Mouse (Mus musculus): ENCODE data around the gene Lsamp. TPM values are rescaled to one million over a fixed set of nuclear protein-coding genes. Genes with fewer than 3 reads are reported as not detected.

The Lsamp gene
- polyA plus RNA-seq, 1 experiment = not detected

- TF ChIP-seq FLI1 (IDR thresholded peaks at IDR 0.05; ENCODE audit: low read length) (no peak), GATA1 (IDR thresholded peaks at IDR 0.05; ENCODE audit: borderline replicate concordance, low read length) (no peak)
- no peaks in the 10 kb centered on the region for H3K4me1 ChIP-seq
- no peaks in the 10 kb centered on the region for H3K27me3 ChIP-seq (replicated peaks)
- no peak overlapping the region for H3K4me3 ChIP-seq (replicated peaks)
- no peaks in the 10 kb centered on the region for H3K36me3 ChIP-seq (replicated peaks; ENCODE audit: low read length)
- H3K9me3 ChIP-seq = no peaks in the 10 kb centered on the region
Observed at GRCm38 (mm10) chr16:41235829-41236228, 1251.7 kb downstream of the Lsamp start.

- Histone ChIP-seq H3K9me3 (no peaks in the 10 kb centered on the region), H3K27me3 (replicated peaks) (no peaks in the 10 kb centered on the region), H3K36me3 (replicated peaks; ENCODE audit: low read length) (no peaks in the 10 kb centered on the region), H3K4me1 (no peaks in the 10 kb centered on the region), H3K4me3 (replicated peaks) (no peak overlapping the region)
- TF ChIP-seq FLI1 (IDR thresholded peaks at IDR 0.05; ENCODE audit: low read length) (no peak), GATA1 (IDR thresholded peaks at IDR 0.05; ENCODE audit: borderline replicate concordance, low read length) (no peak)
Observed at GRCm38 (mm10) chr16:41242841-41243240, 1258.7 kb downstream of the Lsamp start.

GRCm38 (mm10) chr16:41244711-41245110, 1260.5 kb downstream of the Lsamp start:
- Histone ChIP-seq H3K36me3 (replicated peaks; ENCODE audit: low read length) (no peaks in the 10 kb centered on the region), H3K27me3 (replicated peaks) (no peaks in the 10 kb centered on the region), H3K4me3 (replicated peaks) (no peak overlapping the region), H3K9me3 (no peaks in the 10 kb centered on the region), H3K4me1 (no peaks in the 10 kb centered on the region)
- TF ChIP-seq FLI1 (IDR thresholded peaks at IDR 0.05; ENCODE audit: low read length) (no peak), GATA1 (IDR thresholded peaks at IDR 0.05; ENCODE audit: borderline replicate concordance, low read length) (no peak)

- H3K36me3 ChIP-seq (replicated peaks; ENCODE audit: low read length) = no peaks in the 10 kb centered on the region
- TF ChIP-seq FLI1 (IDR thresholded peaks at IDR 0.05; ENCODE audit: low read length) = no peak
- no peak for TF ChIP-seq GATA1 (IDR thresholded peaks at IDR 0.05; ENCODE audit: borderline replicate concordance, low read length)
- H3K4me1 ChIP-seq = no peaks in the 10 kb centered on the region
- no peaks in the 10 kb centered on the region for H3K27me3 ChIP-seq (replicated peaks)
- no peaks in the 10 kb centered on the region for H3K9me3 ChIP-seq
- H3K4me3 ChIP-seq (replicated peaks) = no peak overlapping the region
Observed at GRCm38 (mm10) chr16:41258145-41259035, 1274.2 kb downstream of the Lsamp start.

GRCm38 (mm10) chr16:41275999-41276671, 1292.0 kb downstream of the Lsamp start:
- Histone ChIP-seq H3K4me1 (no peaks in the 10 kb centered on the region), H3K4me3 (replicated peaks) (no peak overlapping the region), H3K27me3 (replicated peaks) (no peaks in the 10 kb centered on the region), H3K9me3 (no peaks in the 10 kb centered on the region), H3K36me3 (replicated peaks; ENCODE audit: low read length) (no peaks in the 10 kb centered on the region)
- TF ChIP-seq FLI1 (IDR thresholded peaks at IDR 0.05; ENCODE audit: low read length) (no peak), GATA1 (IDR thresholded peaks at IDR 0.05; ENCODE audit: borderline replicate concordance, low read length) (no peak)

GRCm38 (mm10) chr16:41317992-41318391, 1333.8 kb downstream of the Lsamp start:
- TF ChIP-seq FLI1 (IDR thresholded peaks at IDR 0.05; ENCODE audit: low read length) = no peak
- no peak for TF ChIP-seq GATA1 (IDR thresholded peaks at IDR 0.05; ENCODE audit: borderline replicate concordance, low read length)
- Histone ChIP-seq H3K36me3 (replicated peaks; ENCODE audit: low read length) (no peaks in the 10 kb centered on the region), H3K4me3 (replicated peaks) (no peak overlapping the region), H3K4me1 (no peaks in the 10 kb centered on the region), H3K9me3 (no peaks in the 10 kb centered on the region), H3K27me3 (replicated peaks) (no peaks in the 10 kb centered on the region)

- Histone ChIP-seq H3K9me3 (no peaks in the 10 kb centered on the region), H3K4me3 (replicated peaks) (no peak overlapping the region), H3K36me3 (replicated peaks; ENCODE audit: low read length) (no peaks in the 10 kb centered on the region), H3K27me3 (replicated peaks) (no peaks in the 10 kb centered on the region), H3K4me1 (no peaks in the 10 kb centered on the region)
- TF ChIP-seq FLI1 (IDR thresholded peaks at IDR 0.05; ENCODE audit: low read length) (no peak), GATA1 (IDR thresholded peaks at IDR 0.05; ENCODE audit: borderline replicate concordance, low read length) (no peak)
Observed at GRCm38 (mm10) chr16:41343431-41343830, 1359.3 kb downstream of the Lsamp start.

- Histone ChIP-seq H3K4me3 (replicated peaks) (no peak overlapping the region), H3K9me3 (no peaks in the 10 kb centered on the region), H3K27me3 (replicated peaks) (no peaks in the 10 kb centered on the region), H3K4me1 (no peaks in the 10 kb centered on the region), H3K36me3 (replicated peaks; ENCODE audit: low read length) (no peaks in the 10 kb centered on the region)
- no peak for TF ChIP-seq GATA1 (IDR thresholded peaks at IDR 0.05; ENCODE audit: borderline replicate concordance, low read length)
- no peak for TF ChIP-seq FLI1 (IDR thresholded peaks at IDR 0.05; ENCODE audit: low read length)
Observed at GRCm38 (mm10) chr16:41365138-41365537, 1381.0 kb downstream of the Lsamp start.

- Histone ChIP-seq H3K9me3 (no peaks in the 10 kb centered on the region), H3K4me3 (replicated peaks) (no peak overlapping the region), H3K4me1 (no peaks in the 10 kb centered on the region), H3K36me3 (replicated peaks; ENCODE audit: low read length) (no peaks in the 10 kb centered on the region), H3K27me3 (replicated peaks) (no peaks in the 10 kb centered on the region)
- TF ChIP-seq GATA1 (IDR thresholded peaks at IDR 0.05; ENCODE audit: borderline replicate concordance, low read length) = no peak
- TF ChIP-seq FLI1 (IDR thresholded peaks at IDR 0.05; ENCODE audit: low read length) = no peak
Observed at GRCm38 (mm10) chr16:41383702-41384101, 1399.5 kb downstream of the Lsamp start.

GRCm38 (mm10) chr16:41384288-41384687, 1400.1 kb downstream of the Lsamp start:
- Histone ChIP-seq H3K4me3 (replicated peaks) (no peak overlapping the region), H3K9me3 (no peaks in the 10 kb centered on the region), H3K36me3 (replicated peaks; ENCODE audit: low read length) (no peaks in the 10 kb centered on the region), H3K4me1 (no peaks in the 10 kb centered on the region), H3K27me3 (replicated peaks) (no peaks in the 10 kb centered on the region)
- no peak for TF ChIP-seq FLI1 (IDR thresholded peaks at IDR 0.05; ENCODE audit: low read length)
- TF ChIP-seq GATA1 (IDR thresholded peaks at IDR 0.05; ENCODE audit: borderline replicate concordance, low read length) = no peak
